Mouse (Mus musculus): ENCODE measurements at regions not wholly inside any gene's neighbourhood (a gene's known extent, or its start where the extent isn't known, plus 50 kb on each side); places are given as distances from the start of the nearest gene placed in this dataset.

GRCm38 (mm10) chr17:9722709-9723108 lies 53.2 kb upstream of the Pabpc6 start:
- Histone ChIP-seq H3K36me3 (no peaks in the 10 kb centered on the region), H3K4me3 (no peak overlapping the region), H3K27ac (no peak overlapping the region), H3K4me1 (no peaks in the 10 kb centered on the region), H3K9me3 (replicated peaks) (no peaks in the 10 kb centered on the region), H3K27me3 (ENCODE audit: low read depth, poor library complexity, severe bottlenecking) (no peaks in the 10 kb centered on the region)
- no peak for DNase-seq (ENCODE audit: low spot score)
- 9% methylated on average over 4 of the region's 4 CpGs for WGBS

All from limb, embryonic 10.5 days (tissue).